Mouse (Mus musculus): ENCODE data around the gene Cela2a.

GRCm38 (mm10) chr4:141767353-141768036, 58.5 kb downstream of the Cela2a start:
- no peak for TF ChIP-seq POLR2A (IDR thresholded peaks at IDR 0.05; ENCODE audit: low read depth, low read length)
- TF ChIP-seq CTCF (IDR thresholded peaks at IDR 0.05; ENCODE audit: extremely low read depth, insufficient read length, insufficient replicate concordance, low read depth, low read length), result no peak
